Mouse (Mus musculus) cerebellum, postnatal 4 days (tissue): ENCODE measurements around the gene Trappc2.

Experiments used
- DNase-seq, 2 experiments: peaks; one replicate each; pipeline ENCODE4 v3.0.0; 2022; ENCODE audit warnings: low spot score in 2 of 2, mixed read lengths in 1 of 2

Trappc2 gene

DNA sequence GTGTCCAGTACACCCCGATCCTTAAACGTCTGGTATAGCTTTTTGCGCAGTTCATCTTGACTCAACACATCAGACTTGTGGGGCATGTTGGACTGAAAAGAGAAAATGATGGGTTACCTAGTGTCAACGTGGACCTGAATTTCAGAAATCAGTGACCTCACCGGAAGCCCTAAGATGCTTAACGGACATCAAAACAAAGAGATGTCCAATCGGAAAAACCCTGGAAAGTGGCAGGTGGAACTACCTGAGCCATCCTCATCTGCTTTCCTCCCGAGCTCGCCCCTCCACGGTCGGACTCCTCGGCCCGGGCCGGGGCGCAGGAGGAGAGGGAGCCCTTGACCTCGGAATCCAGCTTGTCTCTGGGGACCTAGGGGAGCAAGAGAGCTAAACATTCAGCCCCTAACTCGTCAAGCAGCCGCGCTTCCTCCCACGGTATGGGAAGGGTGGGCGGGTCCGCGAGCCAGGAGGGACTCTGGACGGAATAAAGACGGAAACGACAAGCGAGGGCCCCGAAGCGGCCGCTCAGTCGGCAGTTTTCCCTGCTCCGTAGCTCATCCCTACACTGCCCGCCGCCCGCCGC lies at the start of gene Trappc2:
Trappc2 (plus strand) TSS at position 539 of the 580 bp plus-strand sequence.
- DNase-seq = no peak

DNA sequence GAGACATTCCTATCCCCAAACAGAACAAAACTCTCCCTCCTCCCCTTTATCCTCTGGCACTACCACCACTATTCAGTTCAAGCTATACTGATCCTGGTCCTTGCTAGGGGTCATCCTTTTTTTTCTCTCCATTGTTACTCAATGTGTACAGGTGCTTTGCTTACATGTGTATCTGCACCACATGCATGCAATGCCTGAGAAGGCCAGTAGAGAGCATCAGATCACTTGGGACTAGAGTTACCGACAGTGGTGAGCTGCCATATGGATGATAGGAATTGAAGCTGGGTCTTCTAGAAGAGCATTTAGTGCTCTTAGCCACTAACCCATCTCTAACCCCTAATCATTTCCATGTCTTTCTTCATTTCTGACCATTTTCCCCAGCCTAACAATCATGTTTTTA lies 46.6 kb upstream of the Trappc2 start:
- DNase-seq = no peak

DNA sequence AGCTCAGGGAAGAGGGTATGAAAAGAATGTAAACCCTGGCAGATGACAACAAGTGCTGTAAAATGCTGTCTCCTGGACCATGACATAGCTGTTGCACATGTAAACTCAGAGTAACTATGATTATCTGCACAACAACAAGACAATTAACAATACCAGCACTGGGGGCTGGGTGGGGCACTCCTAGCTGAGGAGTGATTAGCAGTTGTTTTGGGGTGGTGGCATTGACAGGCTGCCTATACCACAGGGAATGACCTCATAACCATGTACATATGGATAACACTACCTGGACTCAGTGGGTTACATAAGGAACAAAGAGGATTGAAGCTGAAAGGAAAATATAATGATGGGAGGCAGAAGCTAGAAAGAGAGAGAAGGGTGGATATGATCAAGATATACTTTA lies 32.5 kb upstream of the Trappc2 start:
- DNase-seq = no peak

DNA sequence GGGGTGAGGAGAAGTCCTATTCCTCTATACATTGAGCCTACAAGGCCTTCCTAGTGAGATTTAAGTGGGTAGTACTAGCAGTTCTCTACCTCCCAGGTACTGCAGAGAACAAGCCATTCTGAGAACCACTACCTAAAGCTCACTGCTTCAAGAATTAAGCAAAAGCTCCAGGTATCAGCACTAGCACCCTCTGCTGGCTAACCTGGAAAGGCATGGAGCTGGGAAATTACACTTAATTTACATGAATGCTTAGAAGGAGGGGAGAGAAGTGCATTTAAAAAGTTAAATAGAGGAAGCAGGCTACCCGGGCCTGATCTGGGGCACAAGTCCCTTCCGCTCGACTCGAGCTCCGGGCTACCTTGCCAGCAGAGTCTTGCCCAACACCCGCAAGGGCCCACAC lies 24.2 kb upstream of the Trappc2 start:
- peak in 1 of 2 experiments; percentile 9 for DNase-seq

DNA sequence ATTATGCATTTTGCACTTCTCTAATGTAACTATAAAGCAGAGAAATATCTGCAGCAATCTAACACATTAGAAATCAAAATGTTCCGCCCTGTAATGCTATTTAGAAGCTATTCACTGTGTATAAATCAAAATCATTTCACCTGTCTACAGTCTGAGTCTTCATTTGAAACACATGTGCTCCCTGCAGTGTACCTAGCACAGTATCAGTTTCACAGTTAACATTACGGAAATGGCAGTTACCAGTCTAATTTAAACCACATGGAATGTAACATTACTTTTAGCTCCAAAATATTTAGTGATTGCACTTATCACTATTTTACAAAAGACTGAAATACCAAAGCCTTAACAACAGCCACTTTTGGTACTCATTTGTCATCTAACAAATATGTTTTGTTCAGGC lies 5.6 kb upstream of the Trappc2 start:
- no peak for DNase-seq

DNA sequence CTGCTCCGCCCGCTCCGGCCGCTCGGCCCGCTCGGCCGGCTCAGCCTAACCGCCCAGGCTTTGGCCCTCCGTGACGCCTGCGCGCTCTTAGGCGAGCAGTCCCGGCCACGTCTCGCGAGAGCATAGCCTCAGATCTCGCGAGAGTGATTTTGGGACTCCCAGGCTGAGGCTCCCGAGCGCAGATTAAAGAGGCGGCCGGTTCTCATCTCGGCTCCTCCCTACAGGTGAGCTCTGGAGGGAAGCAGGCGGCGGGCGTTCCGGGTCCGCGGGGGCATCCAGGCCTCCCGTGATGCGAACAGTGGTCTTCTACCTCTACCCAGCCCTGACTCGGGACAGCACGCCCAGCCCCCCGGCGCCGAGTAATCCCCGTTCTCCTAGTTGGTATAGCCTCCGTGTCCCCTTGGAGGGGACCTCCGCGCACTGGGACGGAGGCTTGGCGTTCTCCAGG lies 266 bp downstream of the Trappc2 start, which contains the start of gene Ofd1:
Ofd1 (minus strand) TSS at position 89 of the 448 bp plus-strand sequence.
- DNase-seq = peak; percentile 62 to 87

DNA sequence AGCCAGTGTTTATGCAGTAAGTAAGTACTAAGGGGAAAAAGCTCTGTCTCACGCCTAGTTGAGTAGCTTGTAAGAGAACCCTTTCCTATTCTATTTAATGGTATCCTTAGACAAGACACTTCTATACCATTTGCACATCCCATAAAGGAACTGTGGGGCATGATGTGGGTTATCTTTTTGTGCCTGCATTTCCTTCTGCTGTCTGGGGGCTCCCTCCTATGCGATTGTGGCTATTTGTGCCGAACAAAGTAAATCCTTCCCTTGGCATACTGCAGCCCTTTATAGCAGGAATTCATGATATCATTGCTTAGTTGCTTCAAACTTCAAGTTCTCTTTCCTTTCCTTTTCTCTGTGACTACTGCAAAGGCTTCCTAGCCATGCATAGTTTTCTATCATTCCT lies 4.2 kb downstream of the Trappc2 start:
- no peak for DNase-seq

DNA sequence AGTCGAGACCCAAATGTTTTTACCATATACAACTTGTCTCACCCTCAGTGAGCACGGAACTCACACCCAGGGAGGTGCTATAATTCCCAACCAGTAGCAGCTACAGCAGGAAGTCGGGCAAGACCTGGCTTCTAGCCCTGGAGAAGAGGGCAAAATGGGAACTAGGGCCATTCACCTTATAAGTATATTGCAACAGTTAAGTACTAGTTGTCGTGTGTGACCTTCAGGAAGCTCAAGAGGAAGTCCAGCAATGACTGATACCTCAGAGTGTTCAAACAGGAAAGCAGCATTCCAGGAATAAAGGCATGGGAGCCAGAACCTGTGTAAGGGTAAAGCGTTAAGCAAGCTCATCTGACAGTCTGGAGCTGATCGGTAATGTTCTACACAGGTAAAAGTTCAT lies 13.2 kb downstream of the Trappc2 start:
- DNase-seq = no peak

DNA sequence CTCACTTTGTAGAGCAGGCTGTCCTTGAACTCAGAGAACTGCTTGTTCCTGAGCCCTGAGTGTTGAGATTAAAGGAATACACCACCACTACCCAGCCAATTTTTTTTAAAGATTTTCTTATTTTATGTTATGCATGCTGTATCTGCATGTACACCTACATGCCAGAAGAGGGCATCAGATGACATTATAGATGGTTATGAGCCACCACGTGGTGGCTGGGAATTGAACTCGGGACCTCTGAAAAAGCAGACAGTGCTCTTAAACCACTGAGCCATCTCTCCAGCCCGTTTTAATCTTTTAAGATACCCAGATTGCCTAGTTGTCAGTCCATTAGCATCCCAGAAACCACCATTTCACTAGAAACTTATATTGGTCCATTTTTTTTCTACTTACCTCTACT lies 14.0 kb downstream of the Trappc2 start:
- no peak for DNase-seq

DNA sequence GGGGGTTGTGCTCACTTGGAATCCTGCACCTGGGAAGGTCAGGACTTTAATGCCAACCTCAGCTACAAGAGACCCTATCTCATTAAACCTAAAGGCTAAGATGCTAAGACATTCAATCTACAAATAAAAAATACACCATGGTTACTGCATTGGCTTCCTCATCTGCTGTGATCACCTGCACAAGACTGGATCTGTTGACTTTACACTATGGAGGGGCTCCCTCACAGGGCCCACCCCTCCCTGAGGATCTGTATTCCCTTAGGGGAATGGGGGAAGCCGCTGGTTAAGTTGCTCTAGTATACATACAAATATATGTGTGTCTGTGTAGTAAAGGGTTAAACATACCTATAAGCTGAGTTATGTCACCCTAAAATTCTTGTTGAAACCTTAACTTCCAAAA lies 15.2 kb downstream of the Trappc2 start:
- DNase-seq = no peak

DNA sequence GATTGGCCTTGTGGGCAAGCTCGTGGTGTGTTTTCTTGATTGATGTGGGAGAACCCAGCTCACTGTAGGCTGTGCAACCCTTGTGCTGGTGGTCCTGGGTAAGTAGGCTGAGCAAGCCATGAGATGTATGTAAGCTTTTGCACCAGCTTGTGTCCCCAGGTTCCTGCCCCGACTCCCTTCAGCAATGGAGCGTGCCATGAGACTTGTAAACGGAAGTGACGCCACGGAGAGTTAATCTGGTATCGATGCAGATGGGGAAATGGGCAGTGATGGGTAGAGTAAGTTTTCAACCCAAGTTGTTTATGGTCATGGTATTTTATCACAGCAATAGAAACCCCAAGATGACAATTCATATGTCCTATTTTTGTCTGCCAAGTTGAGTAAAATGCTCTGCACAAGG lies 27.9 kb downstream of the Trappc2 start:
- DNase-seq = no peak

DNA sequence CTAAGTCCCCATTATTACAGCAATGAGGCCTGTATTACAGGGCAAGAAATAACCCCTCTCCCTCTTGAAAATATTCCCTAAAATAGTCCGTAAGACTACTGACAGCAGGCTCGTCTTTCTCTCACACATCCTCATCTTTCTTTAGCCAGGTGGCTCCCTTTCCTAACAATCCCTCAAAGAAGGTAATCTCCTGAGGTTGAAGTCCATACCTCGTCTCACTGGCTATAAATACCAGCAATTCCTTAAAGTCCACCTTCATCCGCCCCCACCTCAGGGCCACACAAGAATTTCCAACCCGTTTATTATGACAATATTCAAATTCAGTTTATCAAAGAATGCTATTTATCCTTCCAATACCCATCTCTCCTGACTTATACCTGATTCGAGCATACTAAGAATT lies 32.2 kb downstream of the Trappc2 start:
- DNase-seq = no peak

DNA sequence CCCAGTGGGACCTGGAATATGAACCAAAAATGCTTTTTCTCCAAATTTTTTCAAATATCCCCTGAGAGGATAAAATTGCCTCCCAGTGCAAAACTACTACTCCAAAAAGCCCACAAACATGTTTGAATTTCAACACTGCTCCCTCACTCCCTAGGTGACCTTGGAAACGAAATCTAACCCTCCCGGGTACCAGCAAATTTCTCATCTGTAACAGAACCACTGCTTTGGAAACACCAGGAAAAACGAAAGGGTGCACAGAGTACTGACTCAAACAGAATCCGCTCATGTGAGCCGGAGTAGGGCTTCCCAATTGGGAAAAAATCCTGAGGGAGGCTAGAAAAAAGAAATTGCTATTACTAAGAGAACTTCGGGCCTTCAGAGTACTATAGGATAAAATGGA lies 37.0 kb downstream of the Trappc2 start:
- DNase-seq = no peak

DNA sequence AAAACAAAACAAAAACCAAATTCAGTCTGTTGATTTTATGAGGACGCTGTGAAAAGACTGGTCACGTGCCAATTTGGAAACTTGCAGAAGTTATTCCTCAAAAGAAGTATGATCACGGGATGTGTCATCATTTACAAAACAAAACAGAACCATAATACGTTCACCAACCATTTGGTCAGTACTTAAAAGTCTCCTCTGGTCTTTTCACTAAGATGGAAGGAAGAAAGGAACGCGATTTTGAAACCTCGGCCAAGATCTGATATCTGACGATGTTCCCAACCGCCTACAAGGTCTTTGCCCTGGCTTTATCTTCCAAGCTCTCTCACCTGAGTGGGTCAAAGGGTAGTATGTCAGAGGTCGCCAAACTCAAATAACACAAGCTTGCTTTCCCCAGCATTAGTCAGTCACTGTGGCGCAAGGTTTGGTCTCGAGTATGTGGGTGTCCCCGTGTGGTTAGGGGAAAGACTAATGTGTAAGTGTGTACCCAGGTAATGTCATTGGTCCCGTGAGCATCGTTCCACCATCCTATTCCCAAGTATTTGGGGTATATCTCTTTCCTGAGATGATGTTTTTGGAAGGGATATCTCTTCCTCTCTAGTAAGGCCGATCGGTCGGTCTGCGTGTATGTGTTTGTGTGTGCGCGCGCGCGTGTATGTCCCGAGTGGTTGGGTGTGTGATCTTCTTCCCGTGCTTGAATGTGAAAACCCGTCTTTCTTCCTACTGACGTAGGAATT lies 38.4 kb downstream of the Trappc2 start:
- peak in 1 of 2 experiments; percentile 3 for DNase-seq

DNA sequence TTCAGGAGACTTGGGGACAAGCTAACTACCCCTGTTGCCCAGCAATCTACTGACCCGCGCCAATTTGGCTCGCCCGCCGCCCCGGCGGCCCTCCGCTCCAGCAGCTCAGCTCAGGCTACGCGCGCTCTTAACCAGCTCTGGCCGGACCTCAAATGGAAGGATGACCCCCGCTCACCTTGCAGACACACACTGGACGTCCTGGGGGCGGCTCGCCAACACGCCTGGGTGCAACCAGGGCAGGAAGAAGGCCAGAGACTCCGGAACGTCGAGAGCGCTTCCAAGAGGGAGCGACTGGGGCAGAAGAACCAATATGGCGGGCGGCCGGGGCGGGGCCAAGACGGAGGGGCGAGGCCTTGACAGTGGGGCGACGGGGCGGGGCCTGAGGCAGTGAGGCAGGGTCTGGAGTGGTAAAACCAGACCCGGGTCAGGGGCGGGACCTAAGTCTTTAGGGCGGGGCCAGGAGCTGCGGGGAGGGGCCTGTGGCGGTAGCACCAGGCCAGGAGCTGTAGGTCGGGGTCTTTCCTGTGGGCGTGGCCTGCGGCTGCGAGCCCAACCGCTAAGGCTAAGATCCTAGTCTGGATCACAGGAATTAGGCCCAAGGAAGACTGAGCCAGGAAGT lies 39.1 kb downstream of the Trappc2 start, which contains the start of gene Rab9:
Rab9 (minus strand) TSS at position 503 of the 619 bp plus-strand sequence.
- DNase-seq = peak; percentile 66 to 84

DNA sequence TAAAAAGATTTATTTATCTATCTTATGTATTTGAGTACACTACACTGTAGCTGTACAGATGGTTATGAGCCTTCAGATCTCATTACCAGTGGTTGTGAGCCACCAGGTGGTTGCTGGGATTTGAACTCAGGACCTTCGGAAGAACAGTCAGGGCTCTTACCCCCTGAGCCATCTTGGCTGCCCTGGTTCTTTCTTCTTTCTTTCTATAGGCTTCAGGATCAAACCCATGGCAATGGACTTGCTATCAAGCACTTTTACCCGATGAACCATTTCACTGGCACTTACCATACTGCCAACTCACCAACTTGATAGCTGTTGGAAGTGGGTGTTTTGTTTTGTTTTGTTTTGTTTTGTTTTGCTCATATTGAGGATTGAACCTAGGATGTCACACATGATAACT lies 54.7 kb downstream of the Trappc2 start:
- no peak for DNase-seq

DNA sequence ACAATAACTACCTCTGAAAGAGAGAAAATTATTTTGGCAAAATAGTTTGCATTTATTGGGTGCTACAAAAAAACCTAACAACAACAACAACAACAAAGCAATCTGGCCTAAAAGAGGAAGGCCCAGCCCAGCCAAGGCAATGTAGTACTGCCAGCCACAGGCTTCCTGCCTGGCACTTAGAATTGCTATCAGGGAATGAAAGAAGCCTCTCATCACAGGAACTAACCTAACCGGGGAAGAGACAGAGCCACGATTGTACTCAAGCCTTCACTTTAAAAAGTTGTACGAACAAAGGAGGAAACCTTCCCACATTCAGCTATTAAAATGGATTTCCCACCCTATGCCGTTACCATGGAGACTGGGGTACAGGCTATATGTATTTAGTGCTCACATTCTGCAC lies 57.4 kb downstream of the Trappc2 start:
- no peak for DNase-seq

DNA sequence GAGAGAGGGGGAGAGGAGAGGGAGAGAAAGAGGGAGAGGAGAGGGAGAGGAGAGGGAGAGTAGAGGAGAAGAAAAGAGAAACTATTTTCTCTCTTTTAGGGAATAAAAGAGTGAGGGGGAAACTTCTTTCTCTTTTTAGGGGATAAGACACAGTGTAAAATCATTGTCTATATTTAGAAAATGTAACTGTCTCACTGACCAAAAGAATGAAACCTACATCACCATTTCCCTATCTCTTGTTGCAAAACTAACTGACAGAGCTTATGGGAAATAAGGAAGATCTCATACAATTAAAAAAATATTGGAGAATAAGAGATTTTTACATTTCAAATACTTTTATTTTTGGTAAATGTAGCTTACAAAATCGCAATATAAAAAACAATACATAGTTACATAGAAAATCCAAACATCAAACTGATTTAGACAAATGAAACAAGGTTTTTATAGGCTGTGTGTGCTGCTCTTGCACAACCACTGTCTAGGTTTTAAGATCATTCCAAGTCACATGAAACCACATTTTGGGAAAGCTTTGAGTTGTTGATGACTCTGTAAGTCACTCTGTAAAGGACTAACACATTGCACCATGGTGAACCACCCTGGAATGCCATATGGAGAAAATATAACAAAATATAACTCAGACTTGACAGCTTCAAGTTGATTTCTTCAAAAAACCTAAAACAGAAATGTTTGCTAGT lies 59.3 kb downstream of the Trappc2 start:
- DNase-seq = no peak
